Mouse (Mus musculus) stomach, embryonic 16.5 days (tissue): ENCODE measurements around the gene Cdkn2c. TPM values are rescaled to one million over a fixed set of nuclear protein-coding genes. Genes with fewer than 3 reads are reported as not detected.

ENCODE experiments used
- ATAC-seq: fragments of 200-750 bp; cut with Nextera tagmentation; 2 replicates; pipeline ENCODE4 v1.8.0; 2017; ENCODE audit warnings: moderate number of reproducible peaks, moderate TSS enrichment; ENCODE audit not compliant: insufficient read depth, low FRiP score
- H3K27ac ChIP-seq: fragments of 300-500 bp; sonication (generic); 2 replicates; pipeline ENCODE4 v1.5.1; 2014; ENCODE audit warnings: low read length
- H3K27me3 ChIP-seq: fragments of 300-500 bp; sonication (generic); 2 replicates; pipeline ENCODE4 v1.6.1; 2014; ENCODE audit warnings: low read length, control low read depth, mixed read lengths; ENCODE audit not compliant: control insufficient read depth, insufficient read depth
- H3K36me3 ChIP-seq: fragments of 300-500 bp; sonication (generic); 2 replicates; pipeline ENCODE4 v1.6.1; 2014; ENCODE audit warnings: low read length; ENCODE audit not compliant: control insufficient read depth, insufficient read depth
- H3K4me1 ChIP-seq: fragments of 300-500 bp; sonication (generic); 2 replicates; pipeline ENCODE4 v1.6.1; 2014; ENCODE audit warnings: low read length, control low read depth, mixed read lengths; ENCODE audit not compliant: control insufficient read depth, insufficient read depth
- H3K4me2 ChIP-seq: fragments of 300-500 bp; sonication (generic); 2 replicates; pipeline ENCODE4 v1.6.1; 2014; ENCODE audit warnings: low read depth, low read length, mixed read lengths
- H3K4me3 ChIP-seq: fragments of 300-500 bp; sonication (generic); replicated peaks from 2 replicates; pipeline ENCODE4 v1.5.1; 2014; ENCODE audit warnings: mild to moderate bottlenecking, low read length
- H3K9ac ChIP-seq: fragments of 300-500 bp; sonication (generic); 2 replicates; pipeline ENCODE4 v1.6.1; 2014; ENCODE audit warnings: low read length
- H3K9me3 ChIP-seq: fragments of 300-500 bp; sonication (generic); replicated peaks from 2 replicates; pipeline ENCODE4 v1.6.1; 2016; ENCODE audit warnings: low read length, control low read depth; ENCODE audit not compliant: control insufficient read depth
- WGBS: fragments of 180-500 bp; shearing (Covaris S2); extraction: QIAGEN DNeasy Blood & Tissue Kit; methylation state at CpG from one replicate; pipeline ENCODE4 v1.1.7; 2014; 5-methylcytosine and 5-hydroxymethylcytosine counted together
- polyA plus RNA-seq: library from polyadenylated mRNA; unstranded; fragments of >200 nt; fragmentation: Nextera tagmentation; extraction: Ambion mirVana; gene quantifications from 2 replicates; pipeline ENCODE4 v1.2.1, GENCODE M21; 2015

The Cdkn2c gene
- polyA plus RNA-seq, 1 experiment from 2014 or later: 9.0 TPM

DNA sequence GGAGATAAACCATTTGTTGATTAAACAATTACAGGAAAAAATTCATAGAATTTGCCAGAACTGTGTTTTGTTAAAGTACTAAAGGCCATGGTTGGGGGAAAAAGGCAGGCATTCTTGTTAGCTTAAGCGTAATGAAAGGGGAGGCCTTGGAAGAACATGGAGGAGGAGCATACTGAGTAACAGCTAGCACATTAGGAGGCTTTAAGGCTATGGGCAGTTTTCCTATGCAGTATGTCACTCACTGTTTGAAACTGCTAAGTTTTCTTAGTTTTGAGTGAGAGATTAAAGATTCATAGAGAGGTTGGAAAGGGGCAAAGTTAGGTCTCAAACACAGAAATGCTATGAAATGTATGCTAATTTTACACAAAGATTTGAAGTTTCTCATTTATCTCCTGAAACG lies 7.1 kb upstream of the Cdkn2c start:
- H3K4me1 ChIP-seq: peaks cover 4% of the 10 kb centered on the region; the same call in 1 of the 2 replicates
- no peak overlapping the region for H3K27ac ChIP-seq
- no peak overlapping the region for H3K4me3 ChIP-seq
- ATAC-seq: no peak
- no peaks in the 10 kb centered on the region for H3K27me3 ChIP-seq
- WGBS: 77% methylated on average over 2 of the region's 2 CpGs
- H3K4me2 ChIP-seq: no peak overlapping the region
- H3K9ac ChIP-seq: no peak overlapping the region
- no peaks in the 10 kb centered on the region for H3K36me3 ChIP-seq
- no peaks in the 10 kb centered on the region for H3K9me3 ChIP-seq

DNA sequence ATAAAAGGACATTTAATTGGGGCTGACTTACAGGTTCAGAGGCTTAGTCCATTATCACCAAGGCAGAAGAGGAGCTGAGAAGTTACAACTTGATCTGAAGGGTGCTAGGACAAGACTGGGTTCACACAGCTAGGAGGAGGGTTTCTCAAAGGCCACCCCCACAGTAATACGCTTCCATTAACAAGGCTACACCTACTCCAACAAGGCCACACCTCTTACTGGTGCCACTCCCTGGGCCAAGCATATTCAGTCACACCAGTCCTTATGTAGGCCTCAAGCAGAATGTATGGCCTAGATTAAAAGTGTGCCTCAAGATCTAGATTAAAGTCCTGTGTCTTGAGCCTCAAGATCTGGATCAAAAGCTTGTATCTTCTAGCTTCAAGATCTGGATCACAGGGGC lies 5.0 kb upstream of the Cdkn2c start:
- ATAC-seq: no peak
- 83% methylated on average over 1 of the region's 1 CpGs for WGBS

DNA sequence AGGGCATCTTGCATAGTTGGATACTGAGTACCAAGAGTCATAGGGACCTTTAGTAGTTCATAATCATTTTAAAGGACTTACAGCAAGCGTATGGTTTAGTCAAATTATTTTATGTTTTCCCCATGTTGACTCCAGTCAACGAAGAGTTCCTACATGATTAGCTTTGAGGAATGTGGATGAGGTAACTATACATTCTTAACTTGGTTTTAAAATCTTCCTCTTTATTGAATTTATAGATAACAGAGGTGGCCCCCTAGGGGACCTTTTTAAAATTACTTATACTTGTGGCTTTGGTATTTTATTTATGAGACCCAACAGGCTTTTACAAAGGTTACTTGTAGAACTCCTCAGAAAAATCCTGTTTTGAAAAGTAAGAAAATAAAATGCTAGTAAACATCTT lies 3.2 kb upstream of the Cdkn2c start:
- 57% methylated on average over 2 of the region's 2 CpGs for WGBS
- Histone ChIP-seq H3K9ac (no peak overlapping the region), H3K9me3 (no peaks in the 10 kb centered on the region), H3K4me1 (peaks cover 5% of the 10 kb centered on the region), H3K4me3 (no peak overlapping the region), H3K27me3 (no peaks in the 10 kb centered on the region), H3K36me3 (no peaks in the 10 kb centered on the region), H3K4me2 (no peak overlapping the region), H3K27ac (no peak overlapping the region)
- no peak for ATAC-seq

More for the DNA sequence above, 5.0 kb upstream of the Cdkn2c start:
- no peaks in the 10 kb centered on the region for H3K27me3 ChIP-seq
- no peak overlapping the region for H3K27ac ChIP-seq
- H3K36me3 ChIP-seq: no peaks in the 10 kb centered on the region
- H3K9me3 ChIP-seq: no peaks in the 10 kb centered on the region
- H3K4me3 ChIP-seq: no peak overlapping the region
- H3K4me2 ChIP-seq: no peak overlapping the region
- no peak overlapping the region for H3K9ac ChIP-seq
- H3K4me1 ChIP-seq: peaks cover 5% of the 10 kb centered on the region

DNA sequence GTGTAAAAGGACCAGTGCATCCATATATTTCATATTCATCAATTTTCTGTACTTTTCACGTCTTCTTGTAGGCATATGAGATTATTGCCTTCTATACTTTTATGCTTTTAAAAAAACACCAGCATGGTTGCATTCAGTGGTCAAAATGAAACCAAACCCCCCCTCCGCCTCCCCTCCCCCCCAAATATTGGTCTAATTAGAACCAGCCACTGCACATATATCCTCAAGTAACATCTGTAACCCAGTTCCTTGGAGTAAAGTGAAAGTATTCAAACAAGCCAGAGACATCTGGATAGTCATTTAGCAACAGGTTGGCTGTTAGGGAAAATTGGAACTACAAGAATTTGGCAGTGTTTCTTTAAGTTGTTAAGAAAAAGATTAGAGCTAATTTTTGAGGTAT lies 529 bp upstream of the Cdkn2c start:
- Histone ChIP-seq H3K36me3 (no peaks in the 10 kb centered on the region), H3K4me1 (peaks cover 11% of the 10 kb centered on the region), H3K27me3 (peaks cover 8% of the 10 kb centered on the region), H3K9me3 (no peaks in the 10 kb centered on the region), H3K4me2 (peak overlapping the region; percentile 97), H3K4me3 (peak overlapping the region; percentile 83), H3K27ac (peak overlapping the region; percentile 98; the same call in 1 of the 2 replicates), H3K9ac (peak overlapping the region; percentile 99)
- 73% methylated on average over 2 of the region's 2 CpGs for WGBS
- ATAC-seq: no peak

DNA sequence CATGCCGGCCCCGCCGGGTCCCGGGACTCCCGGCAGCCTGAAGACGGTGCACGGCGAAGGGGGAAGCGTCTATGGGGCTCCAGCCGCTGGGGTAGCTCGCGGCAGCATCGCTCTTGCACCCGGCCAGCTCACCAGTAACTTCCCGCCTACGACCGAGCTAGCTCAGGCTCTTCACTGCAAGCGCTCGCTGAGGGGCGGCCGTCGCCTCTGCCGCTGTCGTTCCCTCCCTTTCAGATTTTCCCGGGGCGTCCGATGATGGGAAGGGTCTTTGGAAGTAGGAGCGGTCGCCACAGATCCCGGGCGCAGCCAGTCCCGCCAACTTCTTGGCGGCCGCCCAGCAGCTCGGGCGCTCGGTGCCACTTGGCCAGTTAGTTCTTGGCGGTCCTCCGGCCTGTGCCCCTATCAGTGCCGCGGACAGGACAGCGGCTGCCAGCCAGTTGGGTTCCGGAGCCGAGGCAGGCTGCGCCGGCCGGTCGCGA lies 968 bp downstream of the Cdkn2c start:
- H3K9ac ChIP-seq: peak overlapping the region; percentile 99
- H3K4me3 ChIP-seq: peak overlapping the region; percentile 83
- H3K36me3 ChIP-seq: no peaks in the 10 kb centered on the region
- H3K4me1 ChIP-seq: peaks cover 11% of the 10 kb centered on the region
- H3K27me3 ChIP-seq: peaks cover 19% of the 10 kb centered on the region
- under 1% methylated on average over 49 of the region's 49 CpGs for WGBS
- no peaks in the 10 kb centered on the region for H3K9me3 ChIP-seq
- H3K27ac ChIP-seq: peak overlapping the region; percentile 87
- peak overlapping the region; percentile 97 for H3K4me2 ChIP-seq
- peak; percentile 30 for ATAC-seq

DNA sequence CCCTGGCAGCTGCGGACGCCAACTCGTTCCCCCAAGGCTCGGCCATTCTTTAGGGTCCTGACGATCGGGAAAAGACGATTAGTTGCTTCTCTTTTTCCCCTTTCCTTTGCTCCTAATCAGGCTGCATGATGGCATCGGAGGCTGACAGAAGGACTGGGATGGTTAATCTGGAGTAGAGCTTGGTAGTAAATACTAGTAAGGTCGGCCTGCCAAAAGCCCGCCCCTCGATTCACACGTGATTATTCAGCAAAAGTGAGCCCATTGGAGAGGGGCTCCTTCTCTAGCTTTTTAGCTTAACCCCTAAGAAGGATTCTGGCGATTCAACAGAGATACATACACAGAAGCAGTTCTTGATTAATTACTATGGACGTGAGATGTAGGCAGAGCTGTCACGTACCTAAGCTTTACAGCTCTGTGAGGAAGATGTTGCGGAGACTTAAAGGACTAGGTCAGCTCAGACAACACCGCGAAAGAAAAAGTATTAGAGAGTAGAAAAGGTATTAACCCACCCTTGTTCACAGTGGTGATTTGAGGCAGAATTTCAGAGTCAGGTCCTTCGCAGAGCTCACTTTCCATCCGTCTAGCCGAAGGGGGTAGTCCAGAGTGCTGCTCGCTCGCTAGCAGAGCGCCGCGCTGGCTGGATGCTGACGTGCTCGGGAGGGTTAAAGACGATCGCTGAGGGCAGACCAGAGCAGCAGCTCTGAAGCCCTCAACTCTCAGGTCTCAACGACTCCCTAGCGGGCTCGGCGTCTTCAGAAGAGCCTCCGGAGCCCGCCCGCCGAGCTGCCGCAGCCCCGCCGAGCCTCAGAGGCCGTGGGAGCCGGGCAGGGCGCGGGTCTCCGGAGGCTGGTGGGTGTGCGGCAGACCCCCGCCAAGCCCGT lies 1.6 kb downstream of the Cdkn2c start:
- Histone ChIP-seq H3K9me3 (no peaks in the 10 kb centered on the region), H3K9ac (peak overlapping the region; percentile 99), H3K4me3 (peak overlapping the region; percentile 83), H3K27me3 (peaks cover 23% of the 10 kb centered on the region), H3K4me1 (peaks cover 11% of the 10 kb centered on the region), H3K4me2 (peak overlapping the region; percentile 97), H3K27ac (peak overlapping the region; percentile 87; the same call in 1 of the 2 replicates), H3K36me3 (no peaks in the 10 kb centered on the region)
- under 1% methylated on average over 47 of the region's 49 CpGs for WGBS
- peak; percentile 16; the same call in 1 of the 2 replicates for ATAC-seq

DNA sequence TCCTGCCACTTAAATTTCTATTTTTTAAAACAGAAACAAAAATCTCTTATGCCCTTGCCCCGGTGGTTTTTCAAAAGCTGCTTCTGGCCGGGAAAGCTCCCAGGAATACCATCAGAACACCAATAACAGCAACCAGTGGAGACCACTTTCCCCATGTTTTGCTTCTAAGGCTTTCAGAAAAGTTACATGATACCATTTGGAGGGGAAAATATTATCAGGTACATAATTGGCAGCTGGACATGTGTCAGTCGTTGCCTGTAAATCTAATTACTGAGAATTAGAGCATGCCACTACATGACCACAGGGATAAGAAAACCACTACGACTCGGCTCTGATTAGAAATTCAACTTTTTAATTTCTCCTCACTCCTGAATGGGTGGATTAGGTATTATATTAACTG lies 2.9 kb downstream of the Cdkn2c start:
- Histone ChIP-seq H3K9ac (no peak overlapping the region), H3K36me3 (no peaks in the 10 kb centered on the region), H3K27me3 (peaks cover 31% of the 10 kb centered on the region), H3K4me3 (peak overlapping the region; percentile 27), H3K9me3 (no peaks in the 10 kb centered on the region), H3K4me2 (peak overlapping the region; percentile 97), H3K27ac (no peak overlapping the region), H3K4me1 (peaks cover 11% of the 10 kb centered on the region)
- 18% methylated on average over 5 of the region's 5 CpGs for WGBS
- no peak for ATAC-seq

DNA sequence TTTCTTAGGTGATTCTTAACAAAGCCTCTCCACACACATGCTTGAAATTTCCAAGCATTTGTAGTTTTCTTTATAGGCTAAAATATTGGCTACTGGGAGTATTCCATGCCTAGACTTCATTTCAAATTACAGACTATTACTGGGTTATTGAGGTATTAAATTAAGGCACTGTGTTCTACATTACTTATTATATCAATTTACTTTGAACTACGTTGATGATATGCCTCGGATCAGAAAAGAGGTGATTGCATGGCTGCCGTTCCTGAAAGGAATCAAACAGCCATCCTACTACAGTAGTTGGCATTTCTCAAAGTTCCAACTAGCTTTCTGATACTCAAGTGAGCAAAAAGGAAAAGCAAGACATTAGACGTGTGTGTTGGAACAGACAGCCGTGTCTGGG lies 4.7 kb downstream of the Cdkn2c start:
- no peak overlapping the region for H3K4me2 ChIP-seq
- H3K27me3 ChIP-seq: peaks cover 40% of the 10 kb centered on the region
- H3K4me1 ChIP-seq: peaks cover 10% of the 10 kb centered on the region
- no peak overlapping the region for H3K9ac ChIP-seq
- H3K36me3 ChIP-seq: no peaks in the 10 kb centered on the region
- H3K27ac ChIP-seq: no peak overlapping the region
- no peak overlapping the region for H3K4me3 ChIP-seq
- ATAC-seq: no peak
- WGBS: 34% methylated on average over 5 of the region's 5 CpGs
- H3K9me3 ChIP-seq: no peaks in the 10 kb centered on the region

DNA sequence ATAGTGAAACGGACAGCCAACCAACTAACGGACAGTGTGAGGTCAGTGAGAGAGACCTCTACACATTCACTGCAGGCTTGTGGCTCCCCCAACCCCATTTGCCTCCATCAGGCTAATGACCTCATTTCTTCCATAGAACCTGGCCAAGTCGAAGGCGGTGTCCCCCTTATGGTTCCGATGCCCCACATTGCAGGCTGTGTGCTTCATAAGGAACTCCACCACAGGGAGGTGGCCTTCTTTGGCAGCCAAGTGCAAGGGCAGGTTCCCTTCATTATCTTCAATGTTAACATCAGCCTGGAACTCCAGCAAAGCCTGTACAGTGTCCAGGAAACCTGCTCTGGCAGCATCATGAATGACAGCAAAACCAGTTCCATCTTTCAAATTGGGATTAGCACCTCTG lies 5.8 kb downstream of the Cdkn2c start:
- H3K9me3 ChIP-seq: no peaks in the 10 kb centered on the region
- H3K27ac ChIP-seq: no peak overlapping the region
- peaks cover 43% of the 10 kb centered on the region for H3K27me3 ChIP-seq

More for the DNA sequence above, 5.8 kb downstream of the Cdkn2c start:
- Histone ChIP-seq H3K4me1 (peaks cover 10% of the 10 kb centered on the region), H3K9ac (no peak overlapping the region), H3K4me3 (no peak overlapping the region), H3K36me3 (no peaks in the 10 kb centered on the region), H3K4me2 (no peak overlapping the region)
- 49% methylated on average over 5 of the region's 5 CpGs for WGBS
- no peak for ATAC-seq
